Mouse (Mus musculus) heart, postnatal 0 days (tissue): ENCODE measurements at regions not wholly inside any gene's neighbourhood (a gene's known extent, or its start where the extent isn't known, plus 50 kb on each side); places are given as distances from the start of the nearest gene placed in this dataset.

ENCODE experiments used
- CTCF ChIP-seq: IDR thresholded peaks from 2 replicates; pipeline ENCODE4 v1.5.1; 2016; ENCODE audit warnings: antibody characterized with exemption, control low read depth, low read depth
- EP300 ChIP-seq: IDR thresholded peaks from 2 replicates; pipeline ENCODE4 v1.6.1; 2016; ENCODE audit warnings: antibody characterized with exemption, low read depth

- no peak for TF ChIP-seq CTCF
- no peak for TF ChIP-seq EP300
These were observed 411.8 kb downstream of the Ate1 start for GRCm38 (mm10) chr7:130108362-130108761.
